25 mouse cellular contexts compared by ENCODE assay signal in genomic region chr2:180001635-180002034, GRCm38 (mm10).
"Had no signal": no experiment of that assay in that cellular context is flagged by ENCODE, and none has a peak within 500 bp of the region (broad histone marks: within the 10 kb centered on the region; RNA-seq: fewer than 3 reads in every experiment).

No protein-coding gene starts in this region.

- H3K4me2 ChIP-seq: heart, embryonic 11.5 days; hindbrain, embryonic 12.5 days; hindbrain, embryonic 14.5 days; intestine, embryonic 15.5 days; kidney, embryonic 15.5 days; limb, embryonic 13.5 days; limb, embryonic 15.5 days; liver, embryonic 13.5 days; liver, embryonic 15.5 days had no signal

- H3K9me3 ChIP-seq: hindbrain, embryonic 10.5 days; hindbrain, embryonic 12.5 days; intestine, embryonic 15.5 days; kidney, embryonic 15.5 days; limb, embryonic 13.5 days; limb, embryonic 15.5 days; liver, embryonic 13.5 days; liver, embryonic 15.5 days had no signal

- ATAC-seq: hindbrain, embryonic 16.5 days; inflammation-experienced regulatory T-cells, adult 6 months; intestine, embryonic 15.5 days; intestine, postnatal 0 days had no signal

- H3K4me1 ChIP-seq: hindbrain, embryonic 10.5 days; hindbrain, embryonic 12.5 days; kidney, embryonic 15.5 days; limb, embryonic 13.5 days; limb, embryonic 15.5 days; liver, embryonic 13.5 days; liver, embryonic 15.5 days had no signal

- H3K9ac ChIP-seq: hindbrain, embryonic 12.5 days; hindbrain, embryonic 14.5 days; intestine, embryonic 15.5 days; kidney, embryonic 15.5 days; limb, embryonic 13.5 days; limb, embryonic 15.5 days; liver, embryonic 13.5 days; liver, embryonic 15.5 days had no signal

- H3K27me3 ChIP-seq: intestine, embryonic 15.5 days; kidney, embryonic 15.5 days; limb, embryonic 15.5 days had no signal

- H3K27ac ChIP-seq: gastrocnemius, adult 2 months; hindbrain, embryonic 10.5 days; hindbrain, embryonic 12.5 days; hindbrain, embryonic 14.5 days; intestine, embryonic 15.5 days; kidney, embryonic 15.5 days; kidney, postnatal 0 days; limb, embryonic 13.5 days; limb, embryonic 15.5 days; liver, embryonic 13.5 days; liver, embryonic 15.5 days had no signal

- DNase-seq: gastrocnemius, adult 2 months; gastrocnemius, postnatal 14 days; heart, postnatal 10 days; heart, postnatal 4 days; kidney, adult 18-20 months; kidney, adult 8-10 months; kidney, postnatal 14 days; kidney, postnatal 36 days; layer of hippocampus, adult 9-11 months; layer of hippocampus, postnatal 36 days; left cerebral cortex, postnatal 4 days; liver, embryonic 13.5 days had no signal

- H3K36me3 ChIP-seq: hindbrain, embryonic 10.5 days; hindbrain, embryonic 12.5 days; intestine, embryonic 15.5 days; kidney, embryonic 15.5 days; limb, embryonic 13.5 days; limb, embryonic 15.5 days; liver, embryonic 13.5 days; liver, embryonic 15.5 days had no signal

- H3K4me3 ChIP-seq: gastrocnemius, adult 2 months; hindbrain, embryonic 10.5 days; hindbrain, embryonic 12.5 days; intestine, embryonic 15.5 days; kidney, embryonic 15.5 days; limb, embryonic 13.5 days; limb, embryonic 15.5 days; liver, embryonic 13.5 days; liver, embryonic 15.5 days had no signal
